Mouse (Mus musculus): ENCODE results near the gene Ccdc62.

DNA sequence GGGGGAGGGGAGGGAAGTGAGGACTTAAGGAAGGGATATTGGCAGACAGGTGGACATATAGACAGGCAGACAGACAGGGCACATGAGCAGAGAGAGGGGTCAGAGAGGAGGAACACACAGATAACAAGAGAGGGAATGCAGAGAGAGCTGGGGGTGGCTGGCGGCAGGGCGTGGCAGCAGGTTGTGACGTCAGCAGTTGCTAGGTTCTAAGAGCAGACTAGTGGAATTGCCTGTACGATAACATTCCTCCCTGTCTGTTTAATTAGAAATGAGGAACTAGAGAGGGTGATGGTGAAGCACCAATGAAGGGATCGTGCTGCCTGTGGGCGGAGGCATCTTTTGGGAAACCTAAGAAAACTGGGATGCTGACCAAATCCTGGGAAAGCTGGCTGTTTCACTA lies 38.8 kb upstream of the Ccdc62 start:
- TF ChIP-seq CTCF (IDR thresholded peaks at IDR 0.05; ENCODE audit: borderline replicate concordance, insufficient read depth, low read length): no peak
- TF ChIP-seq POLR2A (IDR thresholded peaks at IDR 0.05; ENCODE audit: low read depth, low read length): no peak
